Mouse (Mus musculus): ENCODE results near the gene Defa31.
"Not testable (repeated sequence)": the region's sequence is repeated elsewhere in the genome, so short reads cannot be mapped to it uniquely, and the experiment has no call there.

Defa31 gene

DNA sequence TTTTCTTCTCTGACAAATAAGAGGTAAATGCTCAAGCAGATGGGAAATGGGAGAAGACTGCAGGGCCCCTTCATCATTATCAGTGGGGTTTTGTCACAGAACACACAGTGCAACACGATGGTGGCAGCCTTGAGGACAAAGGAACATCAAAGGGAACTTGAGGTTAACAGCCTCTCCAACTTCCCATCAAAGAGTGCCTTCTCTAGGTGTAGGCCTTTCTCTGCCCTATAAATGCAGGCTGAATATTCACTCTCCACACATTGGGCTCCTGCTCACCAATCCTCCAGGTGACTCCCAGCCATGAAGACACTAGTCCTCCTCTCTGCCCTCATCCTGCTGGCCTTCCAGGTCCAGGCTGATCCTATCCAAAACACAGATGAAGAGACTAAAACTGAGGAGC is at the start of gene Defa31:
Gene Defa31 (plus strand): TSS at position 301 of the 400 bp plus-strand sequence.
- not testable (repeated sequence) for DNase-seq (ENCODE audit: low spot score)

DNA sequence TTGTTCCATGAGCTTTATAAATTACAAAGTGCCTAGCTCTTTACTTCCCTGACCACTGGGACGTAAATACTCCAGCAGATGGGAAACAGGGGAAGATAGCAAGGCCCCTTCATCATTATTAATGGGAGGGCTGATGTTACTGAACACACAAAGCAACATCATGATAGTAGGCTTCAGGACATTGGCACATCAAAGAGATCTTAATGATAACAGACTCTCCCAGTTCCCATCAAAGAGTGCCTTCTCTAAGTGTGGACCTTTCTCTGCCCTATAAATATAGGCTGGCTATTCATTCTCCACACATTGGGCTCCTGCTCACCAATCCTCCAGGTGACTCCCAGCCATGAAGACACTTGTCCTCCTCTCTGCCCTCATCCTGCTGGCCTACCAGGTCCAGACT is 29.4 kb upstream of the Defa31 start, which contains the start of gene Defa22:
Gene Defa22 (plus strand): TSS at position 301 of the 400 bp plus-strand sequence.
- DNase-seq (ENCODE audit: low spot score) = not testable (repeated sequence)

GRCm38 (mm10) chr8:21201261-21201660 is 9.8 kb downstream of the Defa31 start, which contains the start of gene Gm15293:
Gene Gm15293 (plus strand): TSS chr8:21201561.
- DNase-seq (ENCODE audit: low spot score) = not testable (repeated sequence)

All from lung, postnatal 25 days (tissue).